Mouse (Mus musculus) A20 (cell line): ENCODE data around the gene H2-Eb1.

Source experiments
- DNase-seq: peaks from one replicate; pipeline ENCODE4 v3.0.0-alpha.2; 2011; ENCODE audit warnings: low read depth, low spot score

The H2-Eb1 gene

DNA sequence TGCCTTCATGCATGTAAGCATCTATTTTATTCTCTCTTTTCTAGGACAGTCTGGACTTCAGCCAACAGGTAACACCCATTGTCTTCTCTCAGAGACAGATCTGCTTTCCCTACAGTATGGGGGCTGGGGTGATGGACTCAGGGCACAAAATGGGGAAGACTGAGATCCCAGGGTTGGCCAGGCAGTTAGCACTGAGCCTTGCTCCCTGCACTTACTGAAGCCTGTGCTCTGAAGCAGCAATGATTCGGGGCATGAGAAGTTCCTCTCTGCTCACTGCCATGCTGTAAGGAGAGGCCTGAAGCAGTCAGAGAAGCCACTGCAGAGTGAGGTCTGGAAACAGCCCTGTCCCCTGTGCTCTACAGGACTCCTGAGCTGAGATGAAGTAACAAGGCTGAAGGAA, 9.8 kb downstream of the H2-Eb1 start:
- DNase-seq = no peak

DNA sequence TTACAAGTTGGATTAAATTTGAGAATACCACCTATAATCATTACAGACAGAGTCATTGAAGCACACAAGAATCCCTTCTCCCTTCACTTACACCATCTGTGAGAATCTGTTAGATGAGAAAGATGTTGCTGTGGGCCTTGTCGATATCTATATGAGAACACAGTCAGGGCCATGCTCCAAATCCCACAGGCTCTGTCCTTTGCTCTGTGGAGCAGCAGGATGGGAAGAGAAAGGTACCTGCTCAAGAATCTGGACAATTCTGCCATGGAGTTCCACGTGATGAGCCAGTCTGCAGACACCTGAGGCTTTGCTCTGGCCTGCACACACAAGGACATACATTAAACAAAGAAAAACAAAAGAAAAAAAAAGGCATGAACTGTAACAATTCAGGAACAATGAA, 11.0 kb downstream of the H2-Eb1 start:
- DNase-seq = no peak

DNA sequence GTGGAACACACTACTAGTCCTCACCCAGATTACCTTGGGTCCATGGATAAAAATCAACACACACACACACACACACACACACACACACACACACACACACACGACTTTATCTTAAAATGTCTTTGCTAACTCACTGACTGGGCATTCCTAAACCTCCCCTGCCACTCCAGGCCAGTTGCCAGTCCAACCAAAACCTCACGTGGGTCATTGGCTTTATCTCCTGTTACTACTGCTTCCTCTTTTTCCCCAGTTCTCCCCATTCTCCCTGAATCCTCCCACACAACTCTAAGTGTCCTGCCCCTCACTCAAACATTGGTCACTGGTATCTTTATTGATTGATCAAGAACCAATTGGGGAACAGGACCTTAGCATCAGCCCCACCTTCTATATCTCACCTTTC, 11.6 kb downstream of the H2-Eb1 start:
- no peak for DNase-seq

DNA sequence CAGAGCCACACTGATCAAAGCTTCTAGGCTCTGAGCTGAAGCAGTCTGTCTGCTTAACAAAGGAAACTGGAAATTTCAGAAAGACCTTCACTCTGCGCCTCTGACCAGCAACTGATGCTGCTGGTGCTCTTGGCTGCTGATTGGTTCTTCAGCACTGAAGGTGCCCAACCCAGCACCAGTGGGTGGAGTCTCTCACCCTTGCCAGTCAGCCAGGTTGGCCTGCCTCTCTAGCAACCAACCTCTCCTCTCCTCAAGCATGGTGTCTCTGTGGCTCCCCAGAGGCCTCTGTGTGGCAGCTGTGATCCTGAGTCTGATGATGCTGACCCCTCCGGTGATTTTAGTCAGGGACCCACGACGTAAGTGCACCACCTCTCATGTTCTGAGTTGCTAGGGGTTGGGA, 19.8 kb downstream of the H2-Eb1 start, which contains the start of gene H2-Eb2:
H2-Eb2 (plus strand) TSS at position 230 of the 400 bp plus-strand sequence.
- DNase-seq = peak; percentile 91

DNA sequence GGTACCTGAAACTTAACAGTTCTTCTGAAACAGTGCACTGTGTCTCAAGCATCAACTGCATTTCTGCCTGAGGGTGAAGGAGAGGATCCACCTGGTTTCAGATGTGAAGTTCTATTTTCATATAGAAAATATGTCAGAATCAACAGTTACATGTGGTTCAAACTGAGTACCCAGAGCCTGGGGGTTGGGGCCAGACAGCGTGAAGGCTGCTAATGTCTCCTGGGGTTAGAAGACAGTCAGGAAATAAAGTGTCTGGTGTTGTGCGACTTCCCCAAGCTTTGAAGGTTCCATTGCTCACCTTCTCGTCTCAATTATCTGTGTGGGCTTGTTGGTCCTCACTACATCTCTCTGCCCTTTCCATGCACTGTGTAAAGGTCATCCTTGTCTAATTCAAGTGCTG, 20.7 kb downstream of the H2-Eb1 start:
- DNase-seq = peak; percentile 68

DNA sequence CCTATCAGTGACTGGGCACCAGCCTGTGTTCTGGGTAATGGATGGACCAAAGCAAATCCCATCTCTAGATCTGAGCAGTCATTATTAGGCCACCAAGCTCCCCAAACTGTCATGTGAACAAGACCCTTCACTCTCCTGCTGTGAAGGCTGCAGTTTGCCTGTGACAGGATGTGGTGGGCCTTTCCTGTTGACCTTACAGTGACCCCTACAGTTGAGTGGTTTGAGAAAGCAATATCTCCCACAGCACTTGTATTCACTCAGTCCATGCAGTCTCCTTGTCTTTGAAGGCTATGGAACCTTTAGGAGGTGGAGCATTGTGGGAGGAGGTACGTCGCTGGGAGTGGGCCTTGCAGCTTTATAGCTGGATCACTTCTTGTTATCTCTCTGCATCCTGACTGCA, 24.1 kb downstream of the H2-Eb1 start:
- peak; percentile 70 for DNase-seq

DNA sequence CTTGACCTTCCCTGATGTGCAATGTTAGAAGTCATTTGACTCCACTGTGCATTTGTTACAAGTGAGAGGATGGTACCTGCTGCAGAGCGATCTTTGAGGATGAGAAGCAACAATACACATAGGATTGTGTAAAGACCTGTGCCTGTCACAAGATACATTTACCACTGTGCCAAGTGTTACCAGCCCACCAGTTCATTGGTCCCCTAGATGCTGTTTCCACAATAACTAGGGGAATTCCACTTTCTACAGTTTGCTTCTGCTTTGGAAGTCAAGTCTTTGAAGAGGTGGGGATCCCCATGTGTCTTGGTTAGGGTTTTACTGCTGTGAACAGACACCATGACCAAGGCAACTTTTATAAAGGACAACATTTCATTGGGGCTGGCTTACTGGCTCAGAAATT, 25.5 kb downstream of the H2-Eb1 start:
- no peak for DNase-seq

DNA sequence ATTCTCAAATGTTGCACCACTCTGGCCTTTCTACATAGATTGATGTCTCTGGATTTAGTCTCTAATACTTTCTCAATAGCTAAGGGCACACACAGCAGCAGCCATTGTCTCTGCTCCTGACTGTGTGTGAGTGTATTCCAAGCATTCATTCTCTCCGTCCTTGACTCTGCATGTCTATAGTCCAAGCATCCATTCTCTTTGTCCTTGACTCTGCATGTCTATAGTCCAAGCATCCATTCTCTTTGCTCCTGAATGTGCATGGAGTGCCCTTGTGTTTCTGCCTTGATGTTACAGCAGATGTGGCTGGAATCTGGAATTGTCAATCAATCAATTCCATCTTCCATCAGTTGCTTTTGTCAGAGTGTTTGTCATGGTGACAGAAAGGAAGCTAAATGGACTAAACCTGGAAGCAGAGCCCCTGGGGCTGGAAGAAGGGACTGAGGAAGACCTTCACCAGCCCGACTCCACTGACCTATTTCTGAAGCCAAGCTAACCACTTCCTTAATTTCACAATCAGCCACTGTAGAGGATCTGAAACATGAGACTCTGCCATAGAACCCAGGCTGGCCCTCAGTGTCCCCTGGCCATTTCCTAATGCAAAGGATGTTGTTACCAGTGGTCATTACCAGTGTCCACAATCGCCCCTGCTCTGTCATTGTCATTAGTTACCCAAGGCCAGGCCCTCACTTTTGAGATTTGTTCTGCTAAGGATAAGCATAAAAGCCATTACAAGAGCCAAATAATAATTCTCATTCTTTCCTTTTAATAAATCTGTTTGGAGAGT, 35.1 kb downstream of the H2-Eb1 start:
- peak; percentile 56 for DNase-seq

DNA sequence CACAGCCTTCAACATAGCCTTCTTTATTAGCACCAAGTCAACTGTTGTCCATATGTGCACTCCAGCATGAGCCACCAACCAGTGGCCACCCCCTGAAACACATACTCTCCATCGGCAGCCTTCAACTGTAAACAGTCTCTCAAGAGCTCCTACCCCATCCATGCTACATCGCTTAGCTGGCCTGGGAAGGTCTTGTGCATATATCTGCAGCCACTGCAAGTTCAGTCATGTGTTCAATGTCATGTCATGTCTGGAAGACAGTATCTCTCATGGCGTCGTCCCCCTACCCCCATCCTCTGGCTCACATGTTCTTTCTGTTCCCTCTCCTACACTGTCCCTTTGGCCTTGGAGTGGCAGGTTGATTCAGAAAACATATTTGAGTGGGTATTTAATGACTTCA, 39.2 kb downstream of the H2-Eb1 start:
- peak; percentile 33 for DNase-seq

DNA sequence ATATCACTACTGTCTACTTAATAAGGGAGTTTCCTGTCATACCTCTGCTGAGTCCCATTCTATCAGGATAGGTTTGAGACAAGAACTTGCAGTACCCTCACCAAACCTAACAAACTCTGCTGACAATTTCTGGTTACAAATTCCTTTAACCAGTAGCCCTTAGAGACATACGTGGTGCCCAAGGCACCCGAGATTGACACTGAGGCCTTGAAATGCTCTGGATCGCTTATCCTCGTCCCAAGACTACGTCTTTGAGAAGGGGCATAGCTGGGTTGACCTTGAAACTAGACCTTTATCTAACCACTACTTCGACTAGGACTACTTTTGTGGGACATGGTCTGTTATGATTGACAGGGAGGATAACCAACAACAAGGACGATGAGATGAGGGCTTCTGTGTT, 39.8 kb downstream of the H2-Eb1 start:
- peak; percentile 44 for DNase-seq

DNA sequence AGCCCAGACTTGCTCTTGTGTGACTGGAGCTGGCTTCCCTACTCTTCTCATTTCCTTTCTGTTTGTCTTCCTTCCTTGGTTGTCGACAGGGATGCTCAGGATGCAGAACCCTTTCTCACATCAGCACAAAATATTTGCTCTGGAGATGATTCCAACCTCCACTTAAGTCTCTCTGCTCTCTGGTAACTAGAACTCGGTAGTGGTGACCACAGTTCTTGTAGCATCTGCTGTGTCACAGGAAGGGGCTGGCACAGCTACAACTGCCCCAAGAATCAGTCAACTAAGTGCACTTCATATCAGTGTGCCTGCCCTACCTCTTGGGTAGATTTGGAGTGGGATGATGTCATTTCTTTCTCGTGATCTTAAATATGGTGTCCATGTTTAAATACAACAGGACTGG, 40.4 kb downstream of the H2-Eb1 start:
- peak; percentile 74 for DNase-seq

DNA sequence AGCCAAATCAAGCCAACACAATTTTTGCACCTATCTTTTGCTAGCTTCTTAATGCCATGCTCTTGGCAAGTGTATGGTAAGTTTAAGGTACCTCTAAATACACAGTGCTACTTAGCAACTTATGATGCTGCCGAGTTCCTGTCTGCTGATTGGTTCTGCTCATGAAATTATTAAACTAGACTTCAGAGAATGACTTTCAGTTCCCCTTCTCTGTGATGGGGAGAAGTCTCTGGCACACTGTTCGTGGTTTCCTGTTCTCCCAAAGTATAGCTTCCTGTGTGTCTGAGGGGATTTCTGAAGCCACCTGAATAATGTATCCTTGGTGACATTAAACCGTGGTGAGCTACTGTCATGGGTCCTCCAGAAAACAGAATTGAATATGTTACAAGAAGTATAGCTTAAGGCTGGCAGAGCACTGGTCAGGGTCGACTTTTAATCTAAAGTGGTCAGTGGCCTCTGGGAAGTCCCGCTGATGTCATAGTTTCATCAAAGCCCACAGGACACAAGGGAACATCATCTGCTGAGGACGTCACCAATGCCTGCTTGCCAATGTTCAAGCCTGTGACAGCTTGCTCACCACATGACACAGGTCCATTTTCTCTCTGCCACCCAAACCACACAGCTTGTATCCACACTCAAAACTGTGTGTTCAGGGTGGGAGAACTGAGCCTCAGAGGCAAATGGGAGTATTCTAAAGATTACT, 42.1 kb downstream of the H2-Eb1 start:
- peak; percentile 96 for DNase-seq

DNA sequence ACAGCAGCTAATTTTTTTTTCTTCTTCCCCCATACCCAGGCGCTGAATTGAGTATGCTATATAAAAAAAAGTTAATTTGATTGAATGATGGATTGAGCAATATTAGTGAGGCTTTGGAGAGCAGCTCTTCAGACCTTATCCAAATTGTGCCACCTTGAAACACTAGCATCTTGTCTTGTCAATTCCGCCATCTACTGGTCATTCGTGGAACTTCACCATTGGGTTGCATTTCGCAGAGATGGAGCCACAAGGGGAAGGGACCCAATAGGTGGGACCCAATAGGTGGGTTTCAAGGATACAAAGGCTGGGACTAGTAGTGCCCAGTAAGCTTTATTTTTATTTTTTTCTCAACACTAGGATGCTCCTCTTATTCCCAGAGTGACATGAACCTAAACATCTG, 43.8 kb downstream of the H2-Eb1 start:
- peak; percentile 86 for DNase-seq

DNA sequence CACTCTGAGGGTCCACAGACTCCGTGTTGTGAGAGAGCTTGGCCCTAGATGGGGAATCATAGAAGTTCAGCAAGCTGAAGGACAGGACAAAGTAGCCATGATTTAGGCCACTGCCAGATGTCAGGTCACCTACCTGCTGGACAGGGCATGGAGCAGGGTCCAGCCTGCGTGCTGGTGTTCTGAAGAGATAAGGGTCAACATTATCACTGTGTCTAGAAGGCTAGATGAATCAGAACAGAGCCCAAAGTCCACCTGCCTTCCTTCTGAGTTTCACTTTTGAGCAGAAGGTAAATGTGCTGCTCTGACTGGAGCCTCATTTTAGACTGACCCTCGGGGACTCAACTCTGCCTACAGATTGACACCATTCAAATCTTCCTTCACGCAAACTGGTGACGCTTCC, 48.9 kb downstream of the H2-Eb1 start, which contains the start of gene Btnl2:
Btnl2 (plus strand) TSS at position 284 of the 400 bp plus-strand sequence.
- DNase-seq = no peak

DNA sequence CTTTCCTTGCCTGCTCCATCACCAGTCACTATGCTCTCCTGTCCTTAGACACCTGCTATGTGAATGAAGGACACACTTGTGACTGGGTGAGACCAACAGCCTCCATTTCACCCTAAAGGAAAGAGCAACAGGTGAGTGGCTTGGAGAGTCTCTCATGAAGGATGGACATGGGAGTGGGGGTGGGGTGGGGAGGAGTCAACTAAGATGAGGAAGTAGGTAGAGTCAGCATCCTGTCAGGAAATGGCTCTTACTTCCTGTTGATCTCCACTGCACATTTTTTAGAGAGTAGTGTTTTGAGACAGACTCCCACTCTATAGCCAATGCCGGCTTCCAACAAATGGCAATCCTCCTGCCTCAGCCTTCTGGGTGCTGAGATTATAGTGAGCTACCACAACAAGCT, 49.3 kb downstream of the H2-Eb1 start:
- DNase-seq = peak; percentile 85

DNA sequence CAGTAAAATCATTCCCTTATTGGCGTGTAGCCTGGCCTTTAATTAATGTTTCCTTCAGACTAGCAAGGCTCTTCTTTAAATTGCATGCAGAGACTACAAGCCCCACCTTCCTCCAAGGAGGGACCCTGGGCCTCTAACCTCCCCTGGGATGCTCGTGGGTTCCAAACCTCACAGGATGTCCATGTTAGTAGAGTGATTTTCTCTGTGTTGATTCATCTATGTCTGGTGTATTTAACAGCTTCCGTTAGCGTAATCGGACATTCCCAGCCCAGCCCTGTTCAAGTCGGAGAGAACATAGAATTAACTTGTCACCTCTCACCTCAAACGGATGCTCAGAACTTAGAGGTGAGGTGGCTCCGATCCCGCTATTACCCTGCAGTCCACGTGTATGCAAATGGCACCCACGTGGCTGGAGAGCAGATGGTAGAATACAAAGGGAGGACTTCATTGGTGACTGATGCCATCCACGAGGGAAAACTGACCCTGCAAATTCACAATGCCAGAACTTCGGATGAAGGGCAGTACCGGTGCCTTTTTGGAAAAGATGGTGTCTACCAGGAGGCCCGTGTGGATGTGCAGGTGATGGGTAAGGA, 57.4 kb downstream of the H2-Eb1 start:
- DNase-seq = no peak

DNA sequence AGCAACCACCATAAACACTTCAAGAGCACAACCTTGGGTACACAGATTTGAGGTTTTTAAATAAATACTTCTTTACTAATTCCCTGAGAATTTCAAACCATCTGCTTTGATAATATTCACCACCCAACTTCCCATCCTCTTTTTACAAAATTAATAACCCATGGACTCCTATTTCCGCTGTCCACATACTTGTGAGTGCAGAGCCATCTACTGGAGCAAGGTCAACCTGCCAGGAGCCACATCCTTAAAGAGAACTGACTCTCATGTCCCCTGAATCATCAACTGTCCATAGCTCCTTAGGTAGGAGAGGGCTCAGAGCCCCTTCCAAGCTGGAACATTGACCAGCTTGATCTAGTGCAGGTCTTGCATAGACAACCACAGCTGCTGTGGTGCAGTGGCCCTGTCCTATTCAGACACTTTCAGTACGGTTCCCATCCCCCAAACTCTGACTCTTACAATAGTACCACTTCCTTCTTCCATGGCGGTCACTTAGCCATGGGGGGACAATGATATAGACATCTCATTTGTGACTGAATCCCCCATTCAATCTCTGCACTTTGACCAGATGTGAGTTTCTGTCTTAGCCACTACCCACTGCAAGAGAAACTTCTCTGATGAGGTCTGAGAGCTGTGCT, 58.1 kb downstream of the H2-Eb1 start:
- peak; percentile 48 for DNase-seq

DNA sequence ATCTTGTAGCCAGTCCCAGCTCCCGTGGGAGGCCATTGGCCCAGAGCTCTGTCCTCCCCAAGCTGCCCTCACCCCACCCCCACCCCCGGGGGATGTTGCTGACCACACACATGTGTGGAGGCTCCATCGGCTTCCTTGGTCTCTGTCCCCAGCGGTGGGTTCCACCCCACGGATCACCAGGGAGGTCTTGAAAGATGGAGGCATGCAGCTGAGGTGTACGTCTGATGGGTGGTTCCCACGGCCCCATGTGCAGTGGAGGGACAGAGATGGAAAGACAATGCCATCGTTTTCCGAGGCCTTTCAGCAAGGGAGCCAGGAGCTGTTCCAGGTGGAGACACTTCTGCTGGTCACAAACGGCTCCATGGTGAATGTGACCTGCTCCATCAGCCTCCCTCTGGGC, 59.4 kb downstream of the H2-Eb1 start:
- DNase-seq = no peak
